Mouse (Mus musculus) small intestine, adult 2 months (tissue): Measurements from ENCODE around the gene Qsox2.

Experiments
- CTCF ChIP-seq: fragments of 200-500 bp; IDR thresholded peaks from 2 replicates; pipeline ENCODE4 v1.5.1; 2012; ENCODE audit warnings: low read depth, mild to moderate bottlenecking, control low read depth, inconsistent platforms, low read length, moderate library complexity, mixed read lengths; ENCODE audit not compliant: insufficient replicate concordance, insufficient read length; ENCODE audit errors: extremely low read depth
- POLR2A ChIP-seq: fragments of 200-500 bp; IDR thresholded peaks from 2 replicates; pipeline ENCODE4 v1.6.1; 2012; ENCODE audit warnings: low read depth, mild to moderate bottlenecking, control low read depth, inconsistent platforms, low read length, moderate library complexity

DNA sequence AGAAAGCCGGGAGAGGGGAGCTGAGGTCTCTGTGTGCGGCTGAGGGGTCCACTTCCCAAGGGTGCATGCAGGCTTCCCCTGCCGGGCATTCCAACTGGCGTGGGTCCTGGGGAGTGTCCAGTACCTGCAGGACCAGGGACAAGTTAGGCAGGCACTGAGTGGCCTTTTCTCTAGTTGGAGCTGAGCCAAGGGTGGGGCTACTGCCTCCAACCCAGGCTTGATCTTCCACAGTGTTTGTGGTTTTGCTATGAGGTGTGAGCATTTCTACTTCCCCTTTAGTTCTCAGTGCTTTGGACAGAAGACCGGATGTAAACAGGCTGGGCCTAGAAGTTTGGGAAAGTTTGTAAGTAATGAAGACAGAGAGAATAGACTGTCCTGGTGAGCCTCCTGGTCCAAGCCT lies 48.8 kb downstream of the Qsox2 start:
- no peak for TF ChIP-seq CTCF
- no peak for TF ChIP-seq POLR2A
